Mouse (Mus musculus) embryonic fibroblast, embryonic 13.5 days (primary cell): Measurements from ENCODE around the gene Dohh.

ENCODE experiments used
- CTCF ChIP-seq: IDR thresholded peaks from 2 replicates; pipeline ENCODE4 v1.5.1; 2011; ENCODE audit warnings: mild to moderate bottlenecking, control low read depth, low read length, moderate library complexity, borderline replicate concordance; ENCODE audit not compliant: insufficient read depth
- POLR2A ChIP-seq: IDR thresholded peaks from 2 replicates; pipeline ENCODE4 v1.6.1; 2011; ENCODE audit warnings: low read depth, mild to moderate bottlenecking, control low read depth, low read length, moderate library complexity

DNA sequence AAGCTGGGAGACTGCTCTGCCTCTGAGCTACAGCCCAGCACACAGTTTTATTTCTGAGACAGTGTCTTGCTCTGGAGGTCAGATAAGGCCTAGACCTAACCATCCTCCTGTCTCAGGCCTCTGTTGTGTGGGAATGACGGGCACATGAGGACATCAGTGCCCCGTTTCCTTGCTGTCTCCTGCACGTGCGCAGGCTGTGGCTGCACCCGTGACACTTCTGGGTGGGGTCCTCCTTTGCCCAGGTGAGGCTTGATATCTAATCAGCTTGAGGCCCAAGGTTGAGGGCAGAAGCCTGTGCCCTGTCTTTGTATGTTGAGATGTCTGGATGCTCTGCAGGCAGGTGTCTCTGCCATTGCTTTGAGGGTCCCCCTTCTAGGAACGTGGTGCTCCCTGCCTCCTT is 8.0 kb downstream of the Dohh start:
- TF ChIP-seq CTCF (no peak), POLR2A (no peak)
